Mouse (Mus musculus): ENCODE data around the gene Ap3d1. TPM values are rescaled to one million over a fixed set of nuclear protein-coding genes. Genes with fewer than 3 reads are reported as not detected.

The Ap3d1 gene
- polyA plus RNA-seq (2012; ENCODE audit: insufficient read depth, insufficient read length, missing spikeins), result 35.0 and 40.9 TPM in 2 replicates

DNA sequence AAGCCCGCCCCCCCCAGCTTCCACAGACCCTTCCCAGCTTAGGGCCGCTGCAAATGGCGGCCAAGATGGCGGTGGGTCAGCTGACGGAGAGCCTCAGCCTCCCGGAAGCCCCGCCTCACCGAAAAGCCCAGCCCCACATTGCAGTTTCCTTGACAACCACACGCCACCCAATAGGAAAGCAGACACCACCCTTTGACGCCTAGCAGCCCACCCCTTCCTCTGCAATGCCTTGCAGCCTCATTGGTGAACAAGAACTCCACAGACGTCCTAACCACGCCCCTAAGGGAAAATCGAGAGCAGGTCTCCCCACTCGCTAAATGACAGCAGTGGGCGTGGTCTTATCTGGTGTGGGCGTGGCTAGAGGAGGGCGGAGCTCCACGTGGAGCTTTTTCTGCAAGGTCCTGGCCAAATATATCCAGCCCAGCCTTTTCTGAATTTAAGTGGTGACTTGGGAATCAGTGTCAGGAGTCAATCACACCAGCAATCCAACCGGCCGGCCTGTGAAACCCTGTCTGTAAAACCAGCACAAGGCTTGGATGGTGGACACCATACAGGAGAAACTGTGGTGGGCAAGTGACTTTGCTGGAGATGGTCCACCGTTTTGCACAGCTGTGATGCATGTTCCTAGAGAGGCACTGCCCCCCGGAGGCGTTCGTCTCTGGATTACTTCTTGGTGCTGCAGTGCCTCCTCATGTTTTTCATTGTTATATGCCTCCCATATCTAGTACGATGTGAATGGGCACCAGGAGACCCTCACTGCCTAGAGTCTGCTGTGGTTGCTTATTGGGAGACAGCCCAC is at the start of gene Ap3d1:
TSS of gene Ap3d1 (minus strand) at position 85 of the 799 bp plus-strand sequence.
- Histone ChIP-seq H3K27ac (replicated peaks; ENCODE audit: low read depth, low read length) (peak within 1 kb of the TSS; percentile 53), H3K4me1 (ENCODE audit: control insufficient read depth, insufficient read depth, insufficient read length, low read length) (peaks cover 14% of the 10 kb centered on the region), H3K4me3 (ENCODE audit: insufficient read depth, low read depth, low read length) (peak within 1 kb of the TSS; percentile 70)

DNA sequence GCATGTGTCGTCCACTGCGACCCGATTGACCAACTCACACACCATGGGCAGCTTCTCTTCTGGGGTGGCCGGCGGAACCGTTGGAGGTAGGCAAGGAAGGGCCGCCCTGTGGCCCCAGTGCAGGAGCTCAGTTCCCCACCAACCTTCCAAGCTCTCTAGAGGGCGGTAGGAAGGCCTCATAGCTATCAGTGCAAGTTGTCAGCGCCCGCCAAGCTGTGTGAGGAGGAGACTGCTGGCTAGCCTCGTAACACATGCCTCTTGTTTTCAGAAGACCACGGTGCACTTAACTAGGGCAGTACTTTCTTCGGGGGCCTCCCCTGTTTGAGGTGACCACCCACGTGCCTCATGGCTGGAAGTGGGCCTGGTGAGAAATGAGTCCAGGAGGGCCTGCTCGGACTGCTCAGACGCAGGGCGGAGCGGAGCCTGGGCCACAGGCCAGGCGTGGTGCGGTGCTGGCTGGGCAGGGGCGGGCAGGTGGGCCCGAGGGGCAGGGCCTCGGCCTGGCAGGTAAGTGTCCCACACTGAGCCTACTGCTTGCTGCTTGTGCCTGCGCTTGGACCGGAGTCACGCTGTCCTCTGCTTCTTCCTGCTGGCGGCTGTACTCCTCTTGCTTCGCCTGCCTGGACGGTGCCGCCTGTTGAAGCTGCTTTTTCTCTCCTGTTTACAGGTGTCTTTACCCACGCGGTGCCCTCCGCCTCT is 49.6 kb upstream of the Ap3d1 start:
- Histone ChIP-seq H3K27ac (replicated peaks; ENCODE audit: low read depth, low read length) (no peak overlapping the region), H3K4me3 (ENCODE audit: insufficient read depth, low read depth, low read length) (no peak overlapping the region)

DNA sequence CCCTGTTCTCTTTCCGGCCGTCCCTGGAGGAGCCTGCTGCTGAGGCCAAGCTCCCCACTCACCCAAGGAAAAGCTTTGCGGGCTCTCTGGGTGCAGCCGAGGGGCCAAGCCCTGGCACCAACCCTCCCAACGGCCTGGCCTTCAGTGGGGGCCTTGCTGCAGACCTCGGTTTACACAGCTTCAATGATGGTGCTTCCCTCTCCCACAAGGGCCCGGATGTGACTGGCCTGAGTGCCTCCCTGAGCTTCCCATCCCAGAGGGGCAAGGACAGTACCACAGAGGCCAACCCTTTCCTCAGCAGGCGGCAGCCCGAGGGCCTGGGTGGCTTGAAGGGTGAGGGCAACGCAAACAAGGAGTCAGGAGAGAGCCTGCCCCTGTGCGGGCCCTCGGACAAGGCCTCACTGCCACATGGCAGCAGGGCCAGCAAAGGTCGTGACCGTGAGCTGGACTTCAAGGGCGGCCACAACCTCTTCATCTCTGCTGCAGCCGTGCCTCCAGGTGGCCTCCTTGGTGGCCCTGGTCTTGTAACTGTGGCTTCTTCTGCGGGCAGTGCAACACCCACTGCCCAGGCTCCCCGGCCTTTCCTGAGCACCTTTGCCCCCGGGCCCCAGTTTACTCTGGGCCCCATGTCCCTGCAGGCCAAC is 48.8 kb upstream of the Ap3d1 start:
- Histone ChIP-seq H3K4me1 (ENCODE audit: control insufficient read depth, insufficient read depth, insufficient read length, low read length) (no peaks in the 10 kb centered on the region), H3K4me3 (ENCODE audit: insufficient read depth, low read depth, low read length) (no peak overlapping the region), H3K27ac (replicated peaks; ENCODE audit: low read depth, low read length) (no peak overlapping the region)

More for the DNA sequence above, 49.6 kb upstream of the Ap3d1 start:
- H3K4me1 ChIP-seq (ENCODE audit: control insufficient read depth, insufficient read depth, insufficient read length, low read length), result peaks cover 3% of the 10 kb centered on the region; the same call in 1 of the 2 replicates

DNA sequence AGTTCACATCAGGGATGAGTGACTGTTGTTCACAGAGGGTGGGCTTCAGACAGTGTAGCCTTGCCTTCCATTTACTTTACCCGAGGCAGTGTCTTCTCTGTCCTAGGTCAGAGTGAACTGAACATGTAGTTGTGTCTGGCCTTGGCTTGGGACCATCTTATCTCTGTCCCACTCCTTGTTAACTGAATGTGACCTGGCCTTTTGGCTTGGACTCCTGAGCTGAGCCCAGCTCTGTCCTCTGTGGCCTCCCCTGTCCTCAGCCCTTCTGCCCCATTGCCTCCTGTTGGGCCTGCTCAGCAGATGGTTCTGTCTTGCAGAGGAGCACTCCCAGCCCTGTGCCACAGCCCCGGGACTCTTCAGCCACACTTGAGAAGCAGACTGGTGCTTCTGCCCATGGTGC is 45.5 kb upstream of the Ap3d1 start:
- no peaks in the 10 kb centered on the region for H3K4me1 ChIP-seq (ENCODE audit: control insufficient read depth, insufficient read depth, insufficient read length, low read length)
- no peak overlapping the region for H3K4me3 ChIP-seq (ENCODE audit: insufficient read depth, low read depth, low read length)
- H3K27ac ChIP-seq (replicated peaks; ENCODE audit: low read depth, low read length), result no peak overlapping the region

DNA sequence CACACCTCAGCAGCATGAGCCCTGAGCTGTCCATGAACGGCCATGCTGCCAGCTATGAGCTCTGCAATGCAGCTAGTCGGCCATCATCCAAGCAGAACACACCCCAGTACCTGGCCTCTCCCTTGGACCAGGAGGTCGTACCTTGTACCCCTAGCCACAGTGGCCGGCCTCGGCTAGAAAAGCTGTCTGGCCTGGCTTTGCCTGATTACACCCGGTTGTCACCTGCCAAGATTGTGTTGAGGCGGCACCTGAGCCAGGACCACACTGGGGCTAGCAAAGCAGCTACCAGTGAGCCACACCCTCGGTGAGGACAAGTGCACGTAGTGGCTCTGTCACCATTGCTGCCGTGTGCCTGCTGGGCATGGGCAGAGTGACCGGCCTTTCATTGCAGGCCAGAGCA is 43.9 kb upstream of the Ap3d1 start:
- no peak overlapping the region for H3K27ac ChIP-seq (replicated peaks; ENCODE audit: low read depth, low read length)
- H3K4me1 ChIP-seq (ENCODE audit: control insufficient read depth, insufficient read depth, insufficient read length, low read length), result no peaks in the 10 kb centered on the region
- no peak overlapping the region for H3K4me3 ChIP-seq (ENCODE audit: insufficient read depth, low read depth, low read length)

DNA sequence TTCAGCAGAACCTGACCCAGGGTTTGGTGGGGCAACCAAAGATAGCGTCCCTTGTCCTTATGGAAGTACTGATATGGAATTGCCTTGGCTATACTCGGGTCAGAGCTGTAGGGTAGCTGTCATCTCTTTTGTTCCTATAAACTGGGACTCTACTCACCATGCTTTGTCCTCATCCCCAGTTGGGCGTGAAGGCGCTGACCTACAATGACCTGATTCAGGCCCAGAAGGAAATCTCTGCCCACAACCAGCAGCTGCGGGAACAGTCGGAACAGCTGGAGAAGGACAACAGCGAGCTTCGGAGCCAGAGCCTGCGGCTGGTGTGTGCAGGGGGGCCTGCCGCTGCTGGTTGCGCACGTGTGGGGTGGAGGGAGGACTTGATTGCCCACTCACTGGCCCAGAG is 42.8 kb upstream of the Ap3d1 start:
- H3K4me3 ChIP-seq (ENCODE audit: insufficient read depth, low read depth, low read length), result no peak overlapping the region
- H3K27ac ChIP-seq (replicated peaks; ENCODE audit: low read depth, low read length), result no peak overlapping the region
- H3K4me1 ChIP-seq (ENCODE audit: control insufficient read depth, insufficient read depth, insufficient read length, low read length), result no peaks in the 10 kb centered on the region

DNA sequence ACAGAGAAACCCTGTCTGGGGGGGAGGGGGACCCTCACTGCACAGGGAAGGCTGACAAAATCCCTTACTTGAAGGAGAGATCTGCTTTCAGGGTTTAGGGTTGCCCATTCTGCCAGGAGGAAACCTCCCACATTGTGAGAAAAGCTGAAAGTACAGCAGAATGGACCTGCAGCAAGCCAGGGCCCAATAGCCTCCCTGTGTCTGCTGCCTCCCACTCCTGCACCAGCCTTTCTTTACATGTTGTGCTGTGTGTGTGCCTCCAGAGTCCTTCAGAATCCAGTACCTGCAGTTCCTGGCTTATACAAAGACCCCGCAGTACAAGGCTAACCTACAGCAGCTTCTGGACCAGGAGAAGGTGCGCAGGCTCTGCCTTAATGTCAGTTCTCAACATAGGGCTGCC is 42.2 kb upstream of the Ap3d1 start:
- Histone ChIP-seq H3K27ac (replicated peaks; ENCODE audit: low read depth, low read length) (no peak overlapping the region), H3K4me3 (ENCODE audit: insufficient read depth, low read depth, low read length) (no peak overlapping the region), H3K4me1 (ENCODE audit: control insufficient read depth, insufficient read depth, insufficient read length, low read length) (no peaks in the 10 kb centered on the region)

DNA sequence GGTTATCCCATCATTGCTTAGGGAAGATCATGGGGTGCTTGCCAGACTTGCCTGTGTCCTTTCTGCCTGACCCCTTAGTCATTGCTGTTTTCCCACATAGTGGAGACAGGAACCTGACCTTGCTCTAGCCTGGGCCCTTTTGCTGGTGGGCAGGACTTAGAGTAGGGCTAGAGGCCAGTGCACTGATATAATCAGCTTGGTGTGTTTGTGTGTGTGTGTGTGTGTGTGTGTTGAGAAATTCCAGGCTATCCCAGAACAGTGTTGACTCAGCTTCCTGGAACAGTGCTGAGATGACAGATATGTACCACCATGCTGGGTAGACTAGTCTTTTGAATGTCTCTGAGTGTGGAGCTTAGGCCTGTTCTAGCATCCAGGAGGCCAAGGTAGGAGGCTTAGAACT is 37.5 kb upstream of the Ap3d1 start:
- no peak overlapping the region for H3K4me3 ChIP-seq (ENCODE audit: insufficient read depth, low read depth, low read length)
- H3K27ac ChIP-seq (replicated peaks; ENCODE audit: low read depth, low read length), result no peak overlapping the region
- no peaks in the 10 kb centered on the region for H3K4me1 ChIP-seq (ENCODE audit: control insufficient read depth, insufficient read depth, insufficient read length, low read length)

DNA sequence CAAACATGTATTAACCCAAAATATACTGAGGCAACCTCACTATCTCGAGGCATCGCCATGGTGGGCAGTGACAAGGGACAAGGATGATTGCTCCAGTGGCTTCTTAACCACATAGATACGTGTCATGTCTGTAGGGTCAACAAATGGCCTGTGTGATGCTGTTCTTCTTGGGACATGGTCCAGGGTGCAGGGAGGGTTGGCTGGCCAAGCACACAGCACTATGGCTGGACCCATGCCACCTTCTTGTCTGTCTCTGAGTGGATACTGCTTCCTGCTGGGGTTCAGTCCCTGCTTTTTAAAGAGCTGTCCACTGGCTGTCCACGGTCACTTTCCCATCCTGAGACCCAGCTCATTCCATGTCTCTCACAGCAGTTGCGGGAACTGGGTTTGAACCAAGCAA is 35.1 kb upstream of the Ap3d1 start:
- Histone ChIP-seq H3K27ac (replicated peaks; ENCODE audit: low read depth, low read length) (no peak overlapping the region), H3K4me3 (ENCODE audit: insufficient read depth, low read depth, low read length) (no peak overlapping the region), H3K4me1 (ENCODE audit: control insufficient read depth, insufficient read depth, insufficient read length, low read length) (no peaks in the 10 kb centered on the region)

DNA sequence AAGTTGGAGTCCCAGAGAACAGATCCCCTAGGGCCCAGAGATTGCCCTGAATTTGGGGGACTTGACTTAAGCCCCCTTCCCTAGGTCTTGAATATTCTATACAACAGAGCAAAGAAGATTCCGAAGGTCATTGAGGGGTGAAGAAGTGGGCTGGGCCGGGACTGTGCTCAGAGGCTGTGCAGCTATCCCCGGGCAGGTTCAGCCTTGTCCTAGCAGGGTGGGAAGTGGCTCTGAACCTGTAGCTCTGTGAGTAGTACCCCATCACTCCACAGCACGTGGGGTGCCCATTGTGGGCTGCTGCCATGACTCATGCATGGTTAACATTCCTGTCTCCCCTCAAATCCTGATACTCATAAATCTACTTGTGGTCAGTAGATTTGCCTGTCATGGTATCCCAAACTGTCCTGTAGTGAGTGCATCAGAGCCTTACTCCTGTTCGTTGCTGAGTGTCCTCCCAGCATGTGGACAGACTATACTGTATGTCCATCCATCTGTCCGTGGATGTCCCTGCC is 34.4 kb upstream of the Ap3d1 start:
- no peak overlapping the region for H3K27ac ChIP-seq (replicated peaks; ENCODE audit: low read depth, low read length)
- no peaks in the 10 kb centered on the region for H3K4me1 ChIP-seq (ENCODE audit: control insufficient read depth, insufficient read depth, insufficient read length, low read length)
- no peak overlapping the region for H3K4me3 ChIP-seq (ENCODE audit: insufficient read depth, low read depth, low read length)

DNA sequence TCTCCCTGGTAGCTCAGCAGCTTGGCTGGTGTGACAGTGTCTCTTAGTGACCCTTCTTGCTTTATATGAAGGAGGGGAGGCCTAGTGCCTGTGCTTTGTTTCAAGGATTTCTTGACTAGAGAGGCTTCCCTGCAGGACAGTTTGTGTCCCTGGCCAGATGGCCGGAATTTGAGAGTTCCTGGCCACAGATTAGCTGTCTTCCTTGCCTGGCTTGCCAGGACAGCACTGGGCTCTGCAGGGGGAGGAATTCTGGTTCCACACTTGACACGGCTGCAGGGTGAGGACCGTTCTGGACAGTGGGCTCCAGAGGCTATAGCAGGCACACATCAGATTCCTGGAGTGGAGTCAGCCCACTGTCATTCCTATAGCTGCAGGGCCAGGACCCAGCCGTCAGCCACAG is 33.7 kb upstream of the Ap3d1 start:
- no peak overlapping the region for H3K27ac ChIP-seq (replicated peaks; ENCODE audit: low read depth, low read length)
- H3K4me3 ChIP-seq (ENCODE audit: insufficient read depth, low read depth, low read length), result no peak overlapping the region
- no peaks in the 10 kb centered on the region for H3K4me1 ChIP-seq (ENCODE audit: control insufficient read depth, insufficient read depth, insufficient read length, low read length)

DNA sequence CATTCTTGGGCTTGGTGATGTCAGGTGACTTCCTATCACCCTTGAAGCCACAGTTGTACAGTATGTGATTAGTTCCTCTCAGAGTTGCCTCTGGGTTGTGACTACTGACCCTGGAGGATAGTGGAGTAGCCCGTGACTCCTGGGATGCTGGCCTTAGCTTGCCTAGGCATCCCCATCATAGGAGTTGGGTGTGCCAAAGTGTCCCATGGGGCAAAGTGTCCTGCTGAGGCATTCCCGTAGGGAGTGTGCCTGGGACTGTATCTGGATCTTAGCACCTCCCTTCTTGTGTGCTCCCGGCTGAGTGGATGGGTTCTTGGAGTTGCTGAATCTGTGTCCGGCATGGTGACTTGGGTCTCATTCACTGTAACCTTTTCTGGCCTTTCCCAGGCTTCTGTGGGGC is 32.9 kb upstream of the Ap3d1 start:
- Histone ChIP-seq H3K27ac (replicated peaks; ENCODE audit: low read depth, low read length) (no peak overlapping the region), H3K4me1 (ENCODE audit: control insufficient read depth, insufficient read depth, insufficient read length, low read length) (no peaks in the 10 kb centered on the region), H3K4me3 (ENCODE audit: insufficient read depth, low read depth, low read length) (no peak overlapping the region)

DNA sequence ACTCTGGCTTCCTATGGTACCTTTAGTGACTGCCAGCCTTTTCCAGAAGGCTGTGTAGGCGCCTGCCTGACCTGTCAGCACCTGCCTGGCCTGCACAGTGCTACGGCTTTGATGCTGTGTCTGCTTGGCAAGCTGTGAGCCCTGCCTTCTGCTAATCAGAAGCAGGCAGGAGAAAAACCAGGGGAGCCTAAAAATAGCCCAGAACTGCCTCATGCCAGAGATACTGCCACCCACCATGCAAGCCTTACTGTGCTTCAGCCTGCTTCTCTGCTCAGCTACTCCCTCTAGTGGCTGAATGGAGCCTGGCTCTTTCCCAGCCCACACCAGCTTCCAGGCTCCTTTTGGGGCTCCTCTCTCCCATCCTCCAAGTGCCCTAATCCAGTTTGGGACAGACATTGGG is 32.5 kb upstream of the Ap3d1 start:
- Histone ChIP-seq H3K27ac (replicated peaks; ENCODE audit: low read depth, low read length) (no peak overlapping the region), H3K4me1 (ENCODE audit: control insufficient read depth, insufficient read depth, insufficient read length, low read length) (no peaks in the 10 kb centered on the region), H3K4me3 (ENCODE audit: insufficient read depth, low read depth, low read length) (no peak overlapping the region)

DNA sequence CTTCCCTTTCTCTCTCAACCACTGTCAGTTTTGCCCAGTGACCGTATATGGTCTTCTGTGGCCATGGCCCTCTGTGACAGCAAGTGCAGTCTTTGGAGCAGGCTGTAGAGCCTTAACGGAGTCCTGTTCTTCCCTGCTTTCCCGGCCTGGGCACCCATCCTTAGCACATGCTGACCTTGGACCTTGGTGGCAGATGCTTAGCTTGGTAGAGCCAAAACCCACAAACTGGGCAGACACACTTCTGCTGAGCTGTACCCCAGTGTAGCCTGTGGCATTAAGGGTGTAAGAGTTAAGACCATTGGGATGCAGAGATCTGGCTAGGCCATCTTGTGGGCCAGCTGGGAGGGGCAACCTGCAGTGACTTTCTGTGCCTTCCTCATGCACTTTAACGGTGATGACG is 31.8 kb upstream of the Ap3d1 start:
- Histone ChIP-seq H3K27ac (replicated peaks; ENCODE audit: low read depth, low read length) (no peak overlapping the region), H3K4me3 (ENCODE audit: insufficient read depth, low read depth, low read length) (no peak overlapping the region), H3K4me1 (ENCODE audit: control insufficient read depth, insufficient read depth, insufficient read length, low read length) (no peaks in the 10 kb centered on the region)

DNA sequence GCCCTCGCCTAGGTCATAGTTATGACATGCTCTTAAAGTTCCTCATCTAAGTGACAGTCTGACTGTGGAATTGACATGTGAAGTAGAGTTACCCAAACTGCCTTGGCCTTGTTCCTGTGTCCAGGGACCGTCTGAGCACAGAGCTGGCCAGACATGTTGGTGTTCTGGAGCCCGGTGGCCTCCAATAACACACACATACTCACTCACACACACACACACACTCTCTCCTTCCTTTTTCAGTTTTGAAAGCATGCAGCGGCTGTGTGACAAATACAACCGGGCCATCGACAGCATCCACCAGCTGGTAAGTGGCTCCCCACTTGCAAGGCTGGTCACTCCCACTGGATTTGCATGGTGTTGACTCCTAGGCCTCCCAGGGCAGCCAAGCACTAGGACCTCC is 26.3 kb upstream of the Ap3d1 start:
- Histone ChIP-seq H3K4me3 (ENCODE audit: insufficient read depth, low read depth, low read length) (no peak overlapping the region), H3K4me1 (ENCODE audit: control insufficient read depth, insufficient read depth, insufficient read length, low read length) (peaks cover 24% of the 10 kb centered on the region), H3K27ac (replicated peaks; ENCODE audit: low read depth, low read length) (no peak overlapping the region)
